Mouse (Mus musculus) stomach, embryonic 15.5 days (tissue): ENCODE data around the gene Bmp7. TPM values are rescaled to one million over a fixed set of nuclear protein-coding genes. Genes with fewer than 3 reads are reported as not detected.

ENCODE experiments used
- ATAC-seq: fragments of 200-750 bp; cut with Nextera tagmentation; 2 replicates; pipeline ENCODE4 v1.8.0; 2017; ENCODE audit warnings: low read depth, moderate number of reproducible peaks, moderate TSS enrichment; ENCODE audit not compliant: insufficient read depth, low FRiP score
- H3K27ac ChIP-seq: fragments of 300-500 bp; sonication (generic); 2 replicates; pipeline ENCODE4 v1.5.1; 2015; ENCODE audit warnings: mild to moderate bottlenecking, inconsistent platforms
- H3K27me3 ChIP-seq: fragments of 300-500 bp; sonication (generic); replicated peaks from 2 replicates; pipeline ENCODE4 v1.6.1; 2015; ENCODE audit warnings: inconsistent platforms
- H3K36me3 ChIP-seq: fragments of 300-500 bp; sonication (generic); 2 replicates; pipeline ENCODE4 v1.6.1; 2015; ENCODE audit warnings: inconsistent platforms
- H3K4me1 ChIP-seq: fragments of 300-500 bp; sonication (generic); 2 replicates; pipeline ENCODE4 v1.6.1; 2015; ENCODE audit warnings: inconsistent platforms
- H3K4me2 ChIP-seq: fragments of 300-500 bp; sonication (generic); 2 replicates; pipeline ENCODE4 v1.6.1; 2015; ENCODE audit warnings: mild to moderate bottlenecking, inconsistent platforms
- H3K4me3 ChIP-seq: fragments of 300-500 bp; sonication (generic); replicated peaks from 2 replicates; pipeline ENCODE4 v1.5.1; 2015; ENCODE audit warnings: inconsistent platforms
- H3K9ac ChIP-seq: fragments of 300-500 bp; sonication (generic); 2 replicates; pipeline ENCODE4 v1.6.1; 2015; ENCODE audit warnings: inconsistent platforms
- H3K9me3 ChIP-seq: fragments of 300-500 bp; sonication (generic); 2 replicates; pipeline ENCODE4 v1.6.1; 2016; ENCODE audit warnings: inconsistent platforms
- WGBS: fragments of 180-500 bp; shearing (Covaris S2); methylation state at CpG from one replicate; pipeline ENCODE4 v1.1.7; 2015; 5-methylcytosine and 5-hydroxymethylcytosine counted together
- polyA plus RNA-seq: library from polyadenylated mRNA; unstranded; fragments of >200 nt; fragmentation: Nextera tagmentation; extraction: Ambion mirVana; gene quantifications from 2 replicates; pipeline ENCODE4 v1.2.1, GENCODE M21; 2015

The Bmp7 gene
- polyA plus RNA-seq, 1 experiment from 2014 or later: 22.9 TPM

- Histone ChIP-seq H3K27ac (peak overlapping the region; percentile 85), H3K9me3 (no peaks in the 10 kb centered on the region), H3K4me1 (peaks cover 46% of the 10 kb centered on the region), H3K4me2 (peak overlapping the region; percentile 99), H3K27me3 (no peaks in the 10 kb centered on the region; the same call in 1 of the 2 replicates), H3K4me3 (peak overlapping the region; percentile 65), H3K9ac (peak overlapping the region; percentile 62), H3K36me3 (no peaks in the 10 kb centered on the region)
- 1% methylated on average over 57 of the region's 57 CpGs for WGBS
- peak; percentile 64; the same call in 1 of the 2 replicates for ATAC-seq
Observed at GRCm38 (mm10) chr2:172938761-172939638, 1.1 kb downstream of the Bmp7 start.

- Histone ChIP-seq H3K27ac (peak overlapping the region; percentile 78), H3K4me3 (peak overlapping the region; percentile 65), H3K9me3 (no peaks in the 10 kb centered on the region), H3K27me3 (no peaks in the 10 kb centered on the region; the same call in 1 of the 2 replicates), H3K36me3 (no peaks in the 10 kb centered on the region), H3K4me1 (peaks cover 53% of the 10 kb centered on the region), H3K9ac (no peak overlapping the region), H3K4me2 (peak overlapping the region; percentile 99)
- 48% methylated on average over 12 of the region's 12 CpGs for WGBS
- ATAC-seq: no peak
Observed at GRCm38 (mm10) chr2:172937326-172938190, 2.6 kb downstream of the Bmp7 start.

GRCm38 (mm10) chr2:172936844-172937243 is 3.3 kb downstream of the Bmp7 start:
- Histone ChIP-seq H3K27me3 (no peaks in the 10 kb centered on the region; the same call in 1 of the 2 replicates), H3K4me2 (peak overlapping the region; percentile 99), H3K4me1 (peaks cover 57% of the 10 kb centered on the region), H3K9me3 (no peaks in the 10 kb centered on the region), H3K9ac (no peak overlapping the region), H3K36me3 (no peaks in the 10 kb centered on the region), H3K27ac (peak overlapping the region; percentile 78), H3K4me3 (no peak overlapping the region)
- 72% methylated on average over 5 of the region's 5 CpGs for WGBS
- ATAC-seq: no peak

GRCm38 (mm10) chr2:172935776-172936562 is 4.2 kb downstream of the Bmp7 start:
- Histone ChIP-seq H3K27me3 (no peaks in the 10 kb centered on the region; the same call in 1 of the 2 replicates), H3K9me3 (no peaks in the 10 kb centered on the region), H3K4me3 (no peak overlapping the region), H3K36me3 (no peaks in the 10 kb centered on the region), H3K4me2 (peak overlapping the region; percentile 99), H3K4me1 (peaks cover 63% of the 10 kb centered on the region), H3K27ac (peak overlapping the region; percentile 78), H3K9ac (no peak overlapping the region)
- WGBS: 35% methylated on average over 12 of the region's 12 CpGs
- no peak for ATAC-seq

DNA sequence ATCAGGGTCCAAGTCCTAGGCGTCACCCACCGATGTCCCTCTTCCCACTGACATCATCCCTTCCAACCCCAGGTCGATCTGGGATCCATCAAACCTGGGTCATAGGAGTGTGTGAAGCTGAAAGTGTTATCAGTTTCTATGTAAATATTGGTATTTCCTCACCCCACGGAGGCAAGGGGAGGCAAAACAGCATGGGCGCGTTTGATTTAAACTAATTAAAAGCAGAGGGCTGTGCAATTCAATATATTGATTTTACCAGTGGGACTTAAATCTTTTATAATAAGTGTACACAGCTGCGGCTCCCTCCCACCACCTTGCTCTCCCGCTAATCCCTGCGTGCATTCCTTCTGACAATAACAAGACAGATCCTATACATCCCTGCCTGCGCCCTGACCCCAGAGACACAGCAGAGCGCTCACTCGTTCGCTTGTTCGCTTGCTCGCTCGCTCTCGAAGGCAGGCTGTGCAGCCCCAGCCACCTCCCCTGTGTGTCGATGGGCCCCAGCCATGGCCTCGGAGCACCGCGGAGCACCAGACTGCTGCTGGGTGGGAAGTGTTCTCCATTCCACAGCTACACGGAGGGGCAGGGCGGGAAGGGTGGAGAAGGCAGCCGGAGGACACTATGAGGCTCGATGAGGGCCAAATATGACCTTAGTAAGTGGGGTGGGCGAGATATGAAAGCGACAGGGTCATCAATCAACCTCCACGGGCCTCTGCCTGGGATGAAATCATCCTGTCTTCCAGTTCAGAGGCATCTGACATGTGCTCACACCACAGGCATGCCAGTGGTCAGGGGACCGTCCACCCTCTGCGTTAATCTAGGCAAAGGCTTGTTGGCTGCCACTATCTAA is 5.0 kb downstream of the Bmp7 start:
- peaks cover 68% of the 10 kb centered on the region for H3K4me1 ChIP-seq
- H3K9me3 ChIP-seq: no peaks in the 10 kb centered on the region
- H3K27ac ChIP-seq: peak overlapping the region; percentile 77
- no peak for ATAC-seq
- H3K36me3 ChIP-seq: no peaks in the 10 kb centered on the region
- H3K27me3 ChIP-seq: no peaks in the 10 kb centered on the region; the same call in 1 of the 2 replicates
- H3K4me3 ChIP-seq: peak overlapping the region; percentile 14; the same call in 1 of the 2 replicates
- peak overlapping the region; percentile 51 for H3K4me2 ChIP-seq
- 14% methylated on average over 30 of the region's 30 CpGs for WGBS
- H3K9ac ChIP-seq: no peak overlapping the region

DNA sequence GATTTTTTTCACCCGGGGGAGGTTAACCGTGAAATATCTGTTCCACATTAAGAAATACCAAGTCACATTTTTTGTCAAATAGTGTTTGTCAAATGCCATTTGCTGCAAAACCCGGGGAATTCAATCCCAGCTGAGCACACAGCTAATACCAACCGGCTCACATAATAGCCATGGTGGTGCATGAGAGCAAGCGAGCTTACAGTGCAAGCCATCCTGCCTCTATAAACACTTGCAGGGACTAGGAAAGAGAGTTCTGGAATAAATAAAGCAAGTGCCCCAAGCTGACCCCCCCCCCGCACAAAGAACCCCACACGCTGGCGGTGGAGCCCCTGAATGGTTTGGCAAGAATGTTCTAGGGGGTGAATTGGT is 5.7 kb downstream of the Bmp7 start:
- H3K9me3 ChIP-seq: no peaks in the 10 kb centered on the region
- no peaks in the 10 kb centered on the region for H3K27me3 ChIP-seq
- H3K9ac ChIP-seq: no peak overlapping the region
- H3K4me1 ChIP-seq: peaks cover 68% of the 10 kb centered on the region
- ATAC-seq: no peak
- H3K36me3 ChIP-seq: no peaks in the 10 kb centered on the region
- no peak overlapping the region for H3K4me3 ChIP-seq
- H3K27ac ChIP-seq: peak overlapping the region; percentile 73
- 14% methylated on average over 8 of the region's 8 CpGs for WGBS
- H3K4me2 ChIP-seq: peak overlapping the region; percentile 51

GRCm38 (mm10) chr2:172933631-172934419 is 6.3 kb downstream of the Bmp7 start:
- peak overlapping the region; percentile 73 for H3K27ac ChIP-seq
- no peaks in the 10 kb centered on the region for H3K27me3 ChIP-seq
- H3K36me3 ChIP-seq: no peaks in the 10 kb centered on the region
- WGBS: 9% methylated on average over 34 of the region's 34 CpGs
- peaks cover 69% of the 10 kb centered on the region for H3K4me1 ChIP-seq
- H3K9ac ChIP-seq: no peak overlapping the region
- H3K4me3 ChIP-seq: peak overlapping the region; percentile 13; the same call in 1 of the 2 replicates
- ATAC-seq: no peak
- peak overlapping the region; percentile 51 for H3K4me2 ChIP-seq
- no peaks in the 10 kb centered on the region for H3K9me3 ChIP-seq

DNA sequence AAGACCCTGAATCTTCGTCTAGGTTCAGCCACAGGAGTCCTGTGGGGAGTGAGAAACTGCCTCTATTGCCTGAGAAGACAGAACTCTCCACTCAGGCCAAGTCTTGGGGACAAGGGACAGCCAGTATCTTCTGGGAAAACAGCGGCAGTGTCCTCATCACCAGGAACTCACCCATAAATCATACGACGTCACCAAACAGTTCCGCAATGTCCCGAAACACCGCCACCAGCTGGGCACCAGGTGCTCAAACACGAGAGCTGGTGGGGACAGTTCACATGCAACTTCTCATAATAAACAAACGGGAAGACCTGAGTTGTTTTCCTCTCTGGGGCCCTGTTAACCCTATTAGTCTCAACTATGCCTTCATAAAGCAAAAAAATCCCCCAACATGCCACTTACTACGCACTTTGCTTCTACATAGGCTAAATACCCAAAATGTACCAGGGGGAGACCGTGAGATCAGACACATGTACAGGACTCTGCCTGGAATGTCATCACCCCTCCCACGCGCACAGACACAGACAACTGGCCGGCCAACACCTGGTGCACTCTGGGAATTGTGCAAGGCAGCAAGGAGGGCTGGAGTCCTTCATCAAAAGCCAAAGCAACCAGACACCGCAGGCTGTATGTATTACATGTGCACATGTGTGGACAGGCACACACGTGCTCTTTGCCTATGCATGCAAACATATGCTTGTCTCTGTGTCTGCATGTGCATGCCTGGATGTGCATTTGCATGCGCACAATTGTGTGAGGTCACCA is 8.8 kb downstream of the Bmp7 start:
- WGBS: 66% methylated on average over 17 of the region's 17 CpGs
- ATAC-seq: no peak
- Histone ChIP-seq H3K27me3 (no peaks in the 10 kb centered on the region), H3K27ac (no peak overlapping the region), H3K36me3 (no peaks in the 10 kb centered on the region), H3K9me3 (no peaks in the 10 kb centered on the region), H3K4me3 (no peak overlapping the region), H3K4me2 (no peak overlapping the region), H3K9ac (no peak overlapping the region), H3K4me1 (peaks cover 59% of the 10 kb centered on the region)

DNA sequence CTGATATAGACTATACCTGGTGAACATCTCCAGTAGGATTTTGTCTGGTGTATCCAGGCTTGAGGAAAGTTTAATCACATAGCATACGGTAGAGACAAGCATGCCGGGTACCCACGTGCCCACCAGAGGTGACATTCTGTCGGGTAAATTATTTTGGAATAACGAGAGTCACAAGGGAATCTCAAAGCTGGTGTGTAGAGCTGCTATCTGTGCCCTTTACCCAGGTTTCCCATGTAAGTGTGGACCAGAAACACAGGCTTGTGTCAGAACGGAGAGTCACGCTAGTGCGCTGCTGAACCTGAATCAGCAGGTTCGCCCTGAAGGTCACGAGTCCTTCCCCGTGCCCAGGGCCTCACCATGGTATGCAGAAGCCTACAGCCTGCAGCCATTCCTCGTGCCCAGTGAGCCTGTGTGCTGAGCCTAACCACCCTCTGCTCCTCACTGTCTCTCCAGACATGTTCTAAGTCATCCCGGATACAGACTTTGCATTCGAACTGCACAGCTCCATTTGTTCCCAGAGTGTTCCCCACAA is 10.2 kb downstream of the Bmp7 start:
- Histone ChIP-seq H3K9ac (no peak overlapping the region), H3K9me3 (no peaks in the 10 kb centered on the region), H3K27me3 (no peaks in the 10 kb centered on the region), H3K4me1 (peaks cover 49% of the 10 kb centered on the region), H3K4me3 (no peak overlapping the region), H3K36me3 (no peaks in the 10 kb centered on the region), H3K4me2 (no peak overlapping the region), H3K27ac (no peak overlapping the region)
- WGBS: 80% methylated on average over 14 of the region's 14 CpGs
- ATAC-seq: no peak
